Comparison of ENCODE assay signal across 28 mouse cellular contexts in the genomic region with DNA sequence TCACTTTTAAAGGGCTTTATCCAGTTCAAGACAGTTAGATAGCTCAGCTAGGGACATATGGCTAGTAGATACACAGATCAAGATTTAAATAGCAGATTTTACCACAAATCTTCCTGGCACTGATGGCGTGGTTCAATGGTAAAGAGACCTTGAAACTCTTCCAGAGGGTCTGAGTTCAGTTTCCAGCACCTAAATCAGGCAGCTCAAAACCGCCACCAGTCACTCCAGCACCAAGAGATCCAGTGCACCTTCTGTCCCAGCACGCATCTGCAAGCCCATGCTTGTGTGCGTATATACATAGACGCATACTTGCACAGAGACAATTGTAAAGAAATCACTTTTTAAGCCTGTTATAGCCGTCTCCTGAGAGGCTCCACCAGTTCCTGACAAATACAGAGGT.
DNase-seq lines count a peak whose midpoint lies in the region; ATAC-seq lines count a peak whose summit lies in the region.
"Had no signal": no experiment of that assay in that cellular context is flagged by ENCODE, and none has a peak within 500 bp of the region (broad histone marks: within the 10 kb centered on the region; RNA-seq: fewer than 3 reads in every experiment).

No protein-coding gene starts in this region.

- H3K4me2 ChIP-seq in forebrain, embryonic 15.5 days (replicated peaks), result no peak overlapping the region
- no peak overlapping the region for H3K4me2 ChIP-seq in forebrain, embryonic 11.5 days (ENCODE audit: low read depth, low read length, severe bottlenecking)
- H3K4me2 ChIP-seq: embryonic facial prominence, embryonic 13.5 days; heart, embryonic 12.5 days; heart, embryonic 15.5 days; hindbrain, embryonic 14.5 days had no signal

- H3K9me3 ChIP-seq in forebrain, embryonic 15.5 days, result no peaks in the 10 kb centered on the region
- no peaks in the 10 kb centered on the region for H3K9me3 ChIP-seq in forebrain, embryonic 11.5 days (ENCODE audit: control insufficient read depth, low read length)
- H3K9me3 ChIP-seq: embryonic facial prominence, embryonic 10.5 days; embryonic facial prominence, embryonic 13.5 days; heart, embryonic 15.5 days; hindbrain, embryonic 10.5 days had no signal

- no peaks in the 10 kb centered on the region for H3K27me3 ChIP-seq in forebrain, embryonic 15.5 days
- H3K27me3 ChIP-seq in forebrain, embryonic 11.5 days (ENCODE audit: control insufficient read depth, insufficient read depth, low read length), result no peaks in the 10 kb centered on the region
- H3K27me3 ChIP-seq: CH12.LX; embryonic facial prominence, embryonic 13.5 days had no signal

- H3K4me3 ChIP-seq in forebrain, embryonic 15.5 days, result no peak overlapping the region
- H3K4me3 ChIP-seq in forebrain, embryonic 11.5 days (ENCODE audit: low read depth, low read length), result no peak overlapping the region
- H3K4me3 ChIP-seq: embryonic facial prominence, embryonic 10.5 days; embryonic facial prominence, embryonic 13.5 days; erythroblast, embryonic 14.5 days; heart, embryonic 12.5 days; heart, embryonic 15.5 days; hindbrain, embryonic 10.5 days had no signal

- H3K27ac ChIP-seq in forebrain, embryonic 15.5 days (replicated peaks), result peak overlapping the region; percentile 74
- no peak overlapping the region for H3K27ac ChIP-seq in forebrain, embryonic 11.5 days (ENCODE audit: low read depth, low read length)
- H3K27ac ChIP-seq: embryonic facial prominence, embryonic 10.5 days; embryonic facial prominence, embryonic 13.5 days; heart, embryonic 15.5 days; hindbrain, embryonic 10.5 days; kidney, postnatal 0 days had no signal

- H3K4me1 ChIP-seq in forebrain, embryonic 15.5 days, result peaks cover 24% of the 10 kb centered on the region
- H3K4me1 ChIP-seq in forebrain, embryonic 11.5 days (replicated peaks; ENCODE audit: control insufficient read depth, insufficient read depth, low read length), result no peaks in the 10 kb centered on the region; the same call in 1 of the 2 replicates
- H3K4me1 ChIP-seq: heart, embryonic 15.5 days had no signal

- no peak overlapping the region for H3K9ac ChIP-seq in forebrain, embryonic 15.5 days (replicated peaks)
- no peak overlapping the region for H3K9ac ChIP-seq in forebrain, embryonic 11.5 days (ENCODE audit: low read length)
- H3K9ac ChIP-seq: embryonic facial prominence, embryonic 13.5 days; heart, embryonic 12.5 days; heart, embryonic 15.5 days; hindbrain, embryonic 14.5 days had no signal

- 85% methylated on average over 6 of the region's 6 CpGs for WGBS in forebrain, embryonic 15.5 days
- 92% methylated on average over 6 of the region's 6 CpGs for WGBS in forebrain, embryonic 11.5 days

- H3K36me3 ChIP-seq in forebrain, embryonic 15.5 days, result no peaks in the 10 kb centered on the region
- H3K36me3 ChIP-seq in forebrain, embryonic 11.5 days (ENCODE audit: control insufficient read depth, insufficient read depth, low read length), result no peaks in the 10 kb centered on the region
- H3K36me3 ChIP-seq: embryonic facial prominence, embryonic 10.5 days; embryonic facial prominence, embryonic 13.5 days; G1E; heart, embryonic 12.5 days; heart, embryonic 15.5 days; hindbrain, embryonic 10.5 days had no signal

- peak; percentile 34 for DNase-seq in cerebellum, adult 11-12 months
- no peak for DNase-seq in forebrain, embryonic 11.5 days (ENCODE audit: low spot score)
- DNase-seq in cerebellum, adult 9-11 months, result peak; percentile 40
- peak; percentile 15 to 38 for DNase-seq in cerebellum, postnatal 36 days
- DNase-seq in adrenal gland, postnatal 36 days, result no peak
- no peak for DNase-seq in testis, postnatal 10 days (ENCODE audit: low spot score)
- DNase-seq: adrenal gland, postnatal 10 days; B cell, adult 2 months; embryo, embryonic 11 days; heart, adult 18-20 months; heart, postnatal 10 days; heart, postnatal 36 days; kidney, adult 2 months had no signal

- ATAC-seq in cerebellum, adult (ENCODE audit: insufficient number of reproducible peaks, low FRiP score, low TSS enrichment), result no peak
- no peak for ATAC-seq in forebrain, embryonic 15.5 days (replicated peaks)
- ATAC-seq in forebrain, embryonic 11.5 days (replicated peaks; ENCODE audit: low FRiP score), result no peak
- ATAC-seq: inflammation-experienced regulatory T-cells, adult 6 months; intestine, postnatal 0 days; Patski had no signal

Comparison
In these comparisons a context has a peak if more than half of its experiments do, and no peak if none do; other contexts are left out.
1. DNase-seq: peak in cerebellum, adult 11-12 months (single experiment), cerebellum, adult 9-11 months (single experiment) and cerebellum, postnatal 36 days (2 of 2); none in forebrain, embryonic 11.5 days (single experiment), adrenal gland, postnatal 36 days (0 of 2) and testis, postnatal 10 days (single experiment).